Mouse (Mus musculus) neural tube, embryonic 13.5 days (tissue): ENCODE results near the gene Kcnq5. TPM values are rescaled to one million over a fixed set of nuclear protein-coding genes. Genes with fewer than 3 reads are reported as not detected.

Experiments used
- ATAC-seq: fragments of 200-750 bp; cut with Nextera tagmentation; 2 replicates; pipeline ENCODE4 v1.8.0; 2017; ENCODE audit warnings: low read depth, mild to moderate bottlenecking, moderate TSS enrichment, moderate library complexity
- H3K27ac ChIP-seq: fragments of 300-500 bp; sonication (generic); replicated peaks from 2 replicates; pipeline ENCODE4 v1.5.1; 2015; ENCODE audit warnings: moderate library complexity, mild to moderate bottlenecking, inconsistent platforms
- H3K27me3 ChIP-seq: fragments of 300-500 bp; sonication (generic); 2 replicates; pipeline ENCODE4 v1.6.1; 2015; ENCODE audit warnings: mild to moderate bottlenecking, inconsistent platforms
- H3K36me3 ChIP-seq: fragments of 300-500 bp; sonication (generic); 2 replicates; pipeline ENCODE4 v1.6.1; 2015; ENCODE audit warnings: mild to moderate bottlenecking, inconsistent platforms
- H3K4me1 ChIP-seq: fragments of 300-500 bp; sonication (generic); replicated peaks from 2 replicates; pipeline ENCODE4 v1.6.1; 2015; ENCODE audit warnings: inconsistent platforms
- H3K4me2 ChIP-seq: fragments of 300-500 bp; sonication (generic); 2 replicates; pipeline ENCODE4 v1.6.1; 2015; ENCODE audit warnings: inconsistent platforms, mild to moderate bottlenecking, moderate library complexity
- H3K4me3 ChIP-seq: fragments of 300-500 bp; sonication (generic); 2 replicates; pipeline ENCODE4 v1.5.1; 2015; ENCODE audit warnings: mild to moderate bottlenecking, inconsistent platforms
- H3K9ac ChIP-seq: fragments of 300-500 bp; sonication (generic); 2 replicates; pipeline ENCODE4 v1.6.1; 2015; ENCODE audit warnings: moderate library complexity, mild to moderate bottlenecking, inconsistent platforms
- H3K9me3 ChIP-seq: fragments of 300-500 bp; sonication (generic); 2 replicates; pipeline ENCODE4 v1.6.1; 2016; ENCODE audit warnings: inconsistent platforms
- WGBS: fragments of 180-500 bp; shearing (Covaris S2); methylation state at CpG from one replicate; pipeline ENCODE4 v1.1.7; 2015; 5-methylcytosine and 5-hydroxymethylcytosine counted together
- polyA plus RNA-seq: library from polyadenylated mRNA; unstranded; fragments of >200 nt; fragmentation: Nextera tagmentation; extraction: Ambion mirVana; gene quantifications from 2 replicates; pipeline ENCODE4 v1.2.1, GENCODE M21; 2015

The Kcnq5 gene
- polyA plus RNA-seq, 1 experiment from 2014 or later: 1.4 TPM

- 89% methylated on average over 8 of the region's 8 CpGs for WGBS
- Histone ChIP-seq H3K9ac (no peak overlapping the region), H3K4me3 (no peak overlapping the region), H3K4me1 (no peaks in the 10 kb centered on the region), H3K9me3 (no peaks in the 10 kb centered on the region), H3K4me2 (no peak overlapping the region), H3K27ac (no peak overlapping the region), H3K27me3 (no peaks in the 10 kb centered on the region), H3K36me3 (no peaks in the 10 kb centered on the region)
- ATAC-seq: no peak
Observed at GRCm38 (mm10) chr1:21521475-21521874, 440.3 kb downstream of the Kcnq5 start.

- no peak overlapping the region for H3K4me2 ChIP-seq
- no peak for ATAC-seq
- no peaks in the 10 kb centered on the region for H3K9me3 ChIP-seq
- 83% methylated on average over 10 of the region's 10 CpGs for WGBS
- no peaks in the 10 kb centered on the region for H3K36me3 ChIP-seq
- no peak overlapping the region for H3K4me3 ChIP-seq
- no peak overlapping the region for H3K9ac ChIP-seq
- no peaks in the 10 kb centered on the region for H3K4me1 ChIP-seq
- H3K27me3 ChIP-seq: no peaks in the 10 kb centered on the region
- no peak overlapping the region for H3K27ac ChIP-seq
Observed at GRCm38 (mm10) chr1:21520116-21520645, 441.6 kb downstream of the Kcnq5 start.

DNA sequence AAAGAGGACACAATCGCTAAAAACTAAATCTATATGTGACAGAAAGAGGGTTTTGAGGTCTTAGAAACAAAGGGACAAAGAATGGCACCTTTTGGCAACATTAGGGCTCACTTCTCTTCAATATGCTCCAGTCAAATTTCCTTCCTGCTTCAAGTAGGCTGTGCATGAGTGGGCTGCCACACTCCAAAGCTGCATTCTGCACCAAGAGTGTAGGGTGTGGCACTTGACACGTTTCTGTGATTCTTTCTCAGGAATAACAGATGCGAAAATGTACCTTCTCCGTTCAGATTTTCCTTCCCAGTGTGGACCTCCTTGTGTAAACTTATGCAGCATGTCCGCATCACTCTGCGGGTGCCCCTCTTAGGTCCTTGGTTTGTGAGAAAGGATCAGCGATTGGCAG lies 455.1 kb downstream of the Kcnq5 start:
- 86% methylated on average over 7 of the region's 7 CpGs for whole genome bisulfite sequencing

DNA sequence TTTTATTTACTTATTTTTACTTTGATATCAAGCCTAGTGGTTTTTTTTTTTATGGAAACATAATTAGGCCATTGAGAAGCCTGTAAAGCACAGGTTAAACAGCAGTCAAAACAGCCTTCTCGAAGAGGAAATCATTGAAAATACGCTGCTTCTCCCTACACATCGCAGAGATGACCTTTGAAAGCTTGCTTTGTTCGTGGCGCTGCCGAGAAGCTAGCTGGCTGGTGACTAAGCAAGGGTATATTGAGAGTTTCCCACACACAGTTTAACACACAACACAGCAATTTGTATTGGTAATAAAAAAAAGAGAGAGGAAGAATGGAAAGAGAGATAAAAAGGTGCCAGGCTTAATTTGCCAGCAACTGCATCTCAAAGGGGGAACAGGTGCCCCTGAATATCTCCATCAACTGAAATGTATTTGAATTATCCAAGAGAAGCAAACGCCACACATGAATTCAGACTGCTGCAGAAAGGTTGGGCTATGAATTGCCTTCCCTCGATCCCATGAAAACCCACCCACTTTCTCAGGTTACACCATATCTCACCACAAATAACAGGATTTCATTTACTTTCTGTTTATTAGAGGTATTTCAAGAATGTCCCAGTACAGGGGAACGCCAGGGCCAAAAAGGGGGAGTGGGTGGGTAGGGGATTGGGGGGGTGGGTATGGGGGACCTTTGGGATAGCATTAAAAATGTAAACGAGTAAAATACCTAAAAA lies 461.8 kb downstream of the Kcnq5 start:
- no peak for ATAC-seq
- Histone ChIP-seq H3K27me3 (no peaks in the 10 kb centered on the region), H3K9ac (no peak overlapping the region), H3K27ac (no peak overlapping the region), H3K36me3 (no peaks in the 10 kb centered on the region), H3K4me1 (0 out of 2 replicates have a peak, but pooled peaks cover 3% of the 10 kb centered on the region), H3K9me3 (no peaks in the 10 kb centered on the region), H3K4me2 (no peak overlapping the region), H3K4me3 (no peak overlapping the region)
- WGBS: 55% methylated on average over 10 of the region's 10 CpGs

More for the DNA sequence above, 455.1 kb downstream of the Kcnq5 start:
- Histone ChIP-seq H3K4me2 (no peak overlapping the region), H3K9ac (no peak overlapping the region), H3K36me3 (no peaks in the 10 kb centered on the region), H3K27me3 (no peaks in the 10 kb centered on the region), H3K4me1 (no peaks in the 10 kb centered on the region), H3K9me3 (no peaks in the 10 kb centered on the region), H3K4me3 (no peak overlapping the region), H3K27ac (no peak overlapping the region)
- no peak for ATAC-seq

DNA sequence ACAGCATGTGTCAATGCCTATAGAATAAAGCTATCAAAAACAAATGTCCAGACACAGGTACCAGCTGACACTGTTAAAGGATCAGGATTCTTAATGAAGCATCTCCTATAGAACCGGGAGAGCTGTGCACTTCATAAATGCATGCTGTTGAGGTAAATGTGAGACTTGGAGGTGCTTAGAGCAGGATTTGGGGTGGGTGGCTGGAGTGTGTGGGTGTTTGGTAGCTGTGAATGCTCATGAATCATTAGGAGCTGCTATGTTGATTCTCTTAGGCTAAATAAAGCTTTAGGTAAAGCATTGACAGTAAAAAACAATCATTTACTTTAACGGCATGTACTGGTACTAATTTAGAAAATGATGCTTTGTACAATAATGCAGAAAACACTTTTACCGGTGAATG lies 465.4 kb downstream of the Kcnq5 start:
- Histone ChIP-seq H3K27me3 (no peaks in the 10 kb centered on the region), H3K9me3 (no peaks in the 10 kb centered on the region), H3K36me3 (no peaks in the 10 kb centered on the region), H3K4me1 (0 out of 2 replicates have a peak, but pooled peaks cover 3% of the 10 kb centered on the region), H3K27ac (no peak overlapping the region), H3K4me2 (no peak overlapping the region), H3K4me3 (no peak overlapping the region), H3K9ac (no peak overlapping the region)
- 88% methylated on average over 3 of the region's 3 CpGs for WGBS
- ATAC-seq: no peak

DNA sequence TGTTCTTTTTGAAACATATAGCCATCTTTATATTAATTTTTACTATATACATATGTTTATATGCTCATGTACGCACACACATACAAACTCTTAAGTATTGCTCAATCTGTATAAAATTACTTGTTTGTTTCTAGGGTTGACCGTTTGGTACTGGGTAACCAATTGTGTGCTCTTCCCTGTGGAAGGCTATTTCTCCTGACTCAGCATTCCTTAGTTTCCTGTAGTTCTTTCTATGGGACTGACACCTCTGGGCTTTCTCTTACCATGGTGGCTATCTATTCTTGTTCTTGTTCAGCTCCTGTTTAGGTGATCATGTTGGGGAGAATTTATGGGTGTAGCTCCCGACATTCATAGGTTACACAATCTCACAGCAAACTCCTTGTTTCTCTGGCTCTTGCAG lies 473.1 kb downstream of the Kcnq5 start:
- Histone ChIP-seq H3K9ac (no peak overlapping the region), H3K4me1 (no peaks in the 10 kb centered on the region; the same call in 1 of the 2 replicates), H3K4me2 (no peak overlapping the region), H3K9me3 (no peaks in the 10 kb centered on the region), H3K36me3 (no peaks in the 10 kb centered on the region), H3K27me3 (no peaks in the 10 kb centered on the region), H3K27ac (no peak overlapping the region), H3K4me3 (no peak overlapping the region)
- 94% methylated on average over 3 of the region's 3 CpGs for WGBS
- no peak for ATAC-seq

DNA sequence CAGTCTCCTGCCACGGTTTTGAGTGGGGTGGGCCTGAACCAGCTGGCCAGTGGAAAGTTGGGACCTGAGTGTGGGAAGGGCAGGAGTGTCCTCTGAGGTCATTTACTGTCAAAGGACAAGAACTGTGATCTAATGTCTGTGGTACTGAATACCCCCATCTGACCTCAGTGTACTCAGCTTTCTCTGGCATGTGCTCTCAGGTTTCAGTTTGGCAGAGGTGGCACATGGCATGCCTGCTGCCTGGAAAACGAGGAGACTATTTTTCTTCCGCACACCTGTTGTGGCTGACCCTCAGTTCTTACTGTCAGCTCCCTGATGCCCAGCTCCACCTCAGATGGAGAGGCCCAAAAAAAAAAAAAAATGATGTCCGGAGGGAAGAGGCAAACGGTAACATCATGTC lies 475.5 kb downstream of the Kcnq5 start:
- H3K9ac ChIP-seq: no peak overlapping the region
- H3K4me3 ChIP-seq: no peak overlapping the region
- no peak overlapping the region for H3K4me2 ChIP-seq
- H3K27me3 ChIP-seq: no peaks in the 10 kb centered on the region
- ATAC-seq: no peak
- no peaks in the 10 kb centered on the region for H3K9me3 ChIP-seq
- no peaks in the 10 kb centered on the region; the same call in 1 of the 2 replicates for H3K4me1 ChIP-seq
- H3K27ac ChIP-seq: no peak overlapping the region
- 54% methylated on average over 5 of the region's 5 CpGs for whole genome bisulfite sequencing
- no peaks in the 10 kb centered on the region for H3K36me3 ChIP-seq

GRCm38 (mm10) chr1:21469311-21469710 lies 492.4 kb downstream of the Kcnq5 start:
- 88% methylated on average over 6 of the region's 6 CpGs for WGBS
- no peaks in the 10 kb centered on the region for H3K9me3 ChIP-seq
- no peak overlapping the region for H3K9ac ChIP-seq
- H3K4me1 ChIP-seq: no peaks in the 10 kb centered on the region
- no peak overlapping the region for H3K4me3 ChIP-seq
- no peak overlapping the region for H3K27ac ChIP-seq
- no peaks in the 10 kb centered on the region for H3K27me3 ChIP-seq
- H3K4me2 ChIP-seq: no peak overlapping the region
- no peaks in the 10 kb centered on the region for H3K36me3 ChIP-seq
- ATAC-seq: no peak

DNA sequence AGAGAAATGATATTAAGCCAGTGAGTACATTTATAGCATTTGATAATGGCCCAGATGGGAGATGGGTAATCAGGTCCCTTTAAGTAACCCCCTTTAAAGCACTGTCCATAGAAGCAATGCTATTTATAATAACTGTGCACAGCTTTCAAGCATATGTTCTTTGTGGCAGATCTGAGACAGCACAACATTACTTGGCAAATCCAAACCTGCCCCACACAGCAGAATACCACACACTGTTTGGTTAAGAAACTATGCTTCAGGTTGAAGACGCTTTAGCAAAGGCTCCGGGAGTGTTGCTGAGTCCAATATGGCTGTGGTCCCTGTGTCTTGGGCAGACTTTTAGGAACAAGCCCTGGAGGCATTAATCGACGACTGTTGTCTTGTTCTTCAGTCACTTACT lies 495.3 kb downstream of the Kcnq5 start:
- Histone ChIP-seq H3K27ac (no peak overlapping the region), H3K9ac (no peak overlapping the region), H3K4me2 (no peak overlapping the region), H3K36me3 (no peaks in the 10 kb centered on the region), H3K4me1 (no peaks in the 10 kb centered on the region), H3K9me3 (no peaks in the 10 kb centered on the region), H3K4me3 (no peak overlapping the region), H3K27me3 (no peaks in the 10 kb centered on the region)
- 92% methylated on average over 4 of the region's 4 CpGs for WGBS
- no peak for ATAC-seq

GRCm38 (mm10) chr1:21460941-21461689 lies 500.6 kb downstream of the Kcnq5 start:
- no peaks in the 10 kb centered on the region for H3K36me3 ChIP-seq
- no peaks in the 10 kb centered on the region for H3K9me3 ChIP-seq
- ATAC-seq: peak; percentile 89
- WGBS: 55% methylated on average over 18 of the region's 18 CpGs
- H3K27me3 ChIP-seq: no peaks in the 10 kb centered on the region
- H3K9ac ChIP-seq: no peak overlapping the region
- H3K4me1 ChIP-seq: no peaks in the 10 kb centered on the region
- peak overlapping the region; percentile 29; the same call in 1 of the 2 replicates for H3K4me2 ChIP-seq
- H3K27ac ChIP-seq: no peak overlapping the region
- no peak overlapping the region; the same call in 1 of the 2 replicates for H3K4me3 ChIP-seq

DNA sequence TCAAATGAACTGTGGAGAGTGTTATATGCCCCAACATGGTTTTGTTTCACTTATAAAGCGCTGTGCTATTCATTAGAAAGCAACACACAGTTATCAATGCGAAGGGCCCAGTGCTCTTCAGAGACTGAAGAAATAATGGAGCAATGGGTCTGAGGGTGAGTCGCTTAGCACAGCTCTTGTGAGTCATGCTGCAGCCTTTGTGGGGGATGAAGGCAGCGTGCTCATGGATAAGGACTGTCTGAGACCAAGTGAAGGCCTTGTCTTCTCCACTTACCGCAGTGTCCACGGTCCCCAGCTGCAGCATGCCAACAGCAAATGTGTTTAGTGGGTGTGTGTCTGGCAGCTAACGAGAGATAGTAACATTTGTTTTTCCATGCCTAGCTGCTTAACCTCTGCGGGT lies 503.2 kb downstream of the Kcnq5 start:
- Histone ChIP-seq H3K9me3 (no peaks in the 10 kb centered on the region), H3K36me3 (no peaks in the 10 kb centered on the region), H3K9ac (no peak overlapping the region), H3K4me3 (no peak overlapping the region), H3K27me3 (no peaks in the 10 kb centered on the region), H3K4me2 (no peak overlapping the region), H3K4me1 (no peaks in the 10 kb centered on the region), H3K27ac (no peak overlapping the region)
- WGBS: 83% methylated on average over 8 of the region's 8 CpGs
- no peak for ATAC-seq

GRCm38 (mm10) chr1:21455971-21456370 lies 505.8 kb downstream of the Kcnq5 start:
- no peak overlapping the region for H3K4me2 ChIP-seq
- WGBS: 90% methylated on average over 5 of the region's 5 CpGs
- ATAC-seq: no peak

More at GRCm38 (mm10) chr1:21455971-21456370, 505.8 kb downstream of the Kcnq5 start:
- H3K9ac ChIP-seq: no peak overlapping the region
- H3K9me3 ChIP-seq: no peaks in the 10 kb centered on the region
- no peaks in the 10 kb centered on the region for H3K27me3 ChIP-seq
- no peak overlapping the region for H3K27ac ChIP-seq
- H3K4me1 ChIP-seq: no peaks in the 10 kb centered on the region
- no peak overlapping the region for H3K4me3 ChIP-seq
- H3K36me3 ChIP-seq: no peaks in the 10 kb centered on the region
